Mouse (Mus musculus) ES-Bruce4 (cell line): ENCODE measurements around the gene A930017K11Rik. TPM values are rescaled to one million over a fixed set of nuclear protein-coding genes. Genes with fewer than 3 reads are reported as not detected.
A peak's percentile ranks its signal among the peaks of the same experiment; 100 is the strongest.

ENCODE experiments used
- H3K27ac ChIP-seq: 2 replicates; pipeline ENCODE4 v1.5.1; 2012; ENCODE audit warnings: low read length, inconsistent platforms; ENCODE audit not compliant: insufficient read depth
- H3K27me3 ChIP-seq: 2 replicates; pipeline ENCODE4 v1.6.1; 2012; ENCODE audit warnings: mild to moderate bottlenecking, low read length, inconsistent platforms; ENCODE audit not compliant: control insufficient read depth, poor library complexity, insufficient read depth, severe bottlenecking
- H3K36me3 ChIP-seq: 2 replicates; pipeline ENCODE4 v1.6.1; 2012; ENCODE audit warnings: inconsistent platforms, mild to moderate bottlenecking, low read length, moderate library complexity; ENCODE audit not compliant: control insufficient read depth, poor library complexity, insufficient read depth, severe bottlenecking
- H3K4me1 ChIP-seq: one replicate; pipeline ENCODE4 v1.8.1; 2011; ENCODE audit warnings: low read length; ENCODE audit not compliant: control insufficient read depth, insufficient read depth
- H3K4me3 ChIP-seq: 2 replicates; pipeline ENCODE4 v1.5.1; 2011; ENCODE audit warnings: low read depth, mild to moderate bottlenecking, low read length
- H3K9ac ChIP-seq: 2 replicates; pipeline ENCODE4 v1.6.1; 2012; ENCODE audit warnings: low read depth, mild to moderate bottlenecking, inconsistent platforms; ENCODE audit not compliant: poor library complexity, severe bottlenecking
- H3K9me3 ChIP-seq: replicated peaks from 2 replicates; pipeline ENCODE4 v1.6.1; 2012; ENCODE audit warnings: mild to moderate bottlenecking, low read length, inconsistent platforms; ENCODE audit not compliant: control insufficient read depth, poor library complexity, insufficient read depth, severe bottlenecking
- CTCF ChIP-seq: IDR thresholded peaks from one replicate; pipeline ENCODE4 v1.8.1; 2011; ENCODE audit warnings: low read depth, low read length
- EP300 ChIP-seq: IDR thresholded peaks from 2 replicates; pipeline ENCODE4 v1.6.1; 2011; ENCODE audit warnings: low read depth, low read length; ENCODE audit not compliant: insufficient read depth
- POLR2A ChIP-seq: IDR thresholded peaks from one replicate; pipeline ENCODE4 v1.8.1; 2011; ENCODE audit warnings: low read length; ENCODE audit not compliant: insufficient read depth
- polyA plus RNA-seq: library from polyadenylated mRNA; stranded (reverse); fragments of >200 nt; gene quantifications from 2 replicates; pipeline ENCODE4 v1.2.4, GENCODE M21; 2011; ENCODE audit warnings: low read depth; ENCODE audit not compliant: missing spikeins, insufficient read depth, insufficient read length

Gene A930017K11Rik
- polyA plus RNA-seq: not detected in 2 replicates

GRCm38 (mm10) chr17:25951803-25952623 is at the start of gene A930017K11Rik:
Gene A930017K11Rik, minus strand, starts transcription at chr17:25952565.
- Histone ChIP-seq H3K27me3 (no peaks in the 10 kb centered on the region), H3K9ac (peak within 1 kb of the TSS; percentile 47), H3K4me1 (no peaks in the 10 kb centered on the region), H3K9me3 (no peaks in the 10 kb centered on the region), H3K4me3 (peak within 1 kb of the TSS; percentile 76), H3K36me3 (no peaks in the 10 kb centered on the region), H3K27ac (no peak within 1 kb of the TSS)
- no peak for TF ChIP-seq POLR2A
- no peak for TF ChIP-seq CTCF
- no peak for TF ChIP-seq EP300

- H3K36me3 ChIP-seq: no peaks in the 10 kb centered on the region
- no peak overlapping the region for H3K9ac ChIP-seq
- no peak overlapping the region for H3K27ac ChIP-seq
- H3K9me3 ChIP-seq: no peaks in the 10 kb centered on the region
- no peak overlapping the region for H3K4me3 ChIP-seq
- no peaks in the 10 kb centered on the region for H3K4me1 ChIP-seq
- H3K27me3 ChIP-seq: no peaks in the 10 kb centered on the region
- no peak for TF ChIP-seq CTCF
- TF ChIP-seq POLR2A: no peak
- TF ChIP-seq EP300: no peak
Measured at GRCm38 (mm10) chr17:25998425-25998824, 46.1 kb upstream of the A930017K11Rik start.

GRCm38 (mm10) chr17:25993489-25993888 is 41.1 kb upstream of the A930017K11Rik start:
- no peak overlapping the region for H3K27ac ChIP-seq
- H3K9me3 ChIP-seq: no peaks in the 10 kb centered on the region
- no peak overlapping the region for H3K4me3 ChIP-seq
- H3K27me3 ChIP-seq: no peaks in the 10 kb centered on the region
- no peaks in the 10 kb centered on the region for H3K4me1 ChIP-seq
- TF ChIP-seq EP300: no peak
- TF ChIP-seq POLR2A: no peak
- TF ChIP-seq CTCF: no peak
- no peak overlapping the region for H3K9ac ChIP-seq
- H3K36me3 ChIP-seq: no peaks in the 10 kb centered on the region

- H3K9ac ChIP-seq: no peak overlapping the region
- no peak overlapping the region for H3K4me3 ChIP-seq
- no peak overlapping the region for H3K27ac ChIP-seq
- no peaks in the 10 kb centered on the region for H3K36me3 ChIP-seq
- no peaks in the 10 kb centered on the region for H3K9me3 ChIP-seq
- no peaks in the 10 kb centered on the region for H3K4me1 ChIP-seq
- H3K27me3 ChIP-seq: no peaks in the 10 kb centered on the region
- TF ChIP-seq EP300: no peak
- no peak for TF ChIP-seq CTCF
- no peak for TF ChIP-seq POLR2A
Measured at GRCm38 (mm10) chr17:25992274-25992673, 39.9 kb upstream of the A930017K11Rik start.

GRCm38 (mm10) chr17:25990331-25990730 is 38.0 kb upstream of the A930017K11Rik start:
- Histone ChIP-seq H3K36me3 (no peaks in the 10 kb centered on the region), H3K27me3 (no peaks in the 10 kb centered on the region), H3K27ac (no peak overlapping the region), H3K9me3 (no peaks in the 10 kb centered on the region), H3K4me1 (no peaks in the 10 kb centered on the region), H3K4me3 (no peak overlapping the region), H3K9ac (no peak overlapping the region)
- TF ChIP-seq CTCF (no peak), EP300 (no peak), POLR2A (no peak)
